Comparison of ENCODE assay signal across 13 mouse cellular contexts in the genomic region with DNA sequence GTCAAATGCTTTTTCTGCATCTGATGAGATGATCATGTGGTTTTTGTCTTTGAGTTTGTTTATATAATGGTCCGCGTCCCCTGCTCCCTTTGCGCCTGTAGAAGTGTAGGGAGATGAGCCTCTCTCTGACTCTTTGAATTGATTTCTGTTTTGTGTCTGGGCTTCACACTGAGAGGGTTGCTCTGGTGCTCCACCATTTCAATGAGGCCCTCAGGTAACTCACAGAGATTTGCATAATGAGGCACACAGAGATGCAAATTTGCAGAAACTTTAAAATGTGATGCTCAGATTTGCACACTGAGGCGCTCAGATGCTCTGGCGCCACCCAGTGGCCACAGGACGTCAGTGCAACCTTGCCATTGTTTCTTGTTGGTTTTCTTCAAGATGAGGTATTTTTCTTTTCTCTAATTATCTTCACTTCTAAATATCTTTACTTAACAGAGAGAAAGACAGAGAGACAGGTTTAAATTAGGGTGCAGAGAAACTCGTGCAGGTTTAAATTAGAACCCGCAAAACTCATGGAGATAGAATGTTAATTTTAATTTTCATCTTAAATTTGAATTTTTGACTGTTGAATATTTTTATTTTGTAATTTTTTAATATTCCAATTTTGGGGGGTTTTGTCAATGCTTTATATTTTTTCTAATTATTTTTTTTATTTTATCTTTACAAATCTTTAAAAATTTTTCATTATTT. TPM values are rescaled to one million over a fixed set of nuclear protein-coding genes. Genes with fewer than 3 reads are reported as not detected.
A peak's percentile ranks its signal among the peaks of the same experiment; 100 is the strongest.
DNase-seq lines count a peak whose midpoint lies in the region; ATAC-seq and TF ChIP-seq lines count a peak whose summit lies in the region.
"Not testable (repeated sequence)": the region's sequence is repeated elsewhere in the genome, so short reads cannot be mapped to it uniquely, and the experiment has no call there.
"Had no signal": no experiment of that assay in that cellular context is flagged by ENCODE, and none has a peak within 500 bp of the region (broad histone marks: within the 10 kb centered on the region; RNA-seq: fewer than 3 reads in every experiment).

No protein-coding gene starts in this region.

- TF ChIP-seq CTCF in MEL (IDR thresholded peaks at IDR 0.05 in 2 of 3, conservative IDR thresholded peaks at IDR 0.05 in 1 of 3; ENCODE audit: control insufficient read depth in 1 of 3, insufficient read depth in 1 of 3, low read depth in 2 of 3, low read length in 3 of 3, poor library complexity in 1 of 3, severe bottlenecking in 1 of 3), result not testable (repeated sequence)

- H3K4me3 ChIP-seq in MEL (ENCODE audit: control insufficient read depth in 1 of 2, insufficient read depth in 1 of 2, low read depth in 2 of 2, low read length in 2 of 2); hindbrain, embryonic 15.5 days; limb, embryonic 11.5 days (ENCODE audit: low read depth, low read length): not testable (repeated sequence)

- H3K36me3 ChIP-seq in MEL (ENCODE audit: control insufficient read depth in 1 of 2, insufficient read depth in 2 of 2, low read length in 2 of 2), result peaks cover 7 to 20% of the 10 kb centered on the region in 2 experiments
- not testable (repeated sequence) for H3K36me3 ChIP-seq in hindbrain, embryonic 15.5 days; limb, embryonic 11.5 days (ENCODE audit: control insufficient read depth, insufficient read depth, low read length)

- not testable (repeated sequence) for TF ChIP-seq EP300 in MEL (IDR thresholded peaks at IDR 0.05; ENCODE audit: low read depth in 1 of 2, low read length in 2 of 2)

- peak; percentile 85; the same call in 1 of the 2 replicates for ATAC-seq in hindbrain, embryonic 15.5 days (ENCODE audit: low FRiP score, low read depth)
- ATAC-seq in limb, embryonic 11.5 days (ENCODE audit: insufficient number of reproducible peaks, low FRiP score, low TSS enrichment, low read depth), result peak; percentile 83

- TF ChIP-seq RAD21 in MEL (IDR thresholded peaks at IDR 0.05; ENCODE audit: low read depth, low read length), result not testable (repeated sequence)

- H3K4me1 ChIP-seq in MEL (ENCODE audit: control insufficient read depth in 1 of 2, insufficient read depth in 2 of 2, low read length in 2 of 2); hindbrain, embryonic 15.5 days (replicated peaks); limb, embryonic 11.5 days (ENCODE audit: control insufficient read depth, insufficient read depth, low read length): not testable (repeated sequence)

- peak; percentile 12 for DNase-seq in MEL (ENCODE audit: low read depth, low spot score)
- DNase-seq in embryo, embryonic 9.5 days (ENCODE audit: extremely low spot score), result peak; percentile 0
- peak; percentile 31 for DNase-seq in forelimb bud, embryonic 11.5 days (ENCODE audit: low read depth, low spot score)
- not testable (repeated sequence) for DNase-seq in limb, embryonic 11.5 days (ENCODE audit: low spot score)
- DNase-seq in mesoderm, embryonic 11.5 days (ENCODE audit: low read depth, low spot score), result peak; percentile 41
- peak; percentile 30 for DNase-seq in retina, postnatal 1 day

- 55% methylated on average over 8 of the region's 8 CpGs for WGBS in hindbrain, embryonic 15.5 days
- WGBS in limb, embryonic 11.5 days, result 59% methylated on average over 8 of the region's 8 CpGs

- TF ChIP-seq POLR2A in MEL (IDR thresholded peaks at IDR 0.05; ENCODE audit: control insufficient read depth in 1 of 2, insufficient read depth in 1 of 2, low read depth in 1 of 2, low read length in 2 of 2, poor library complexity in 1 of 2), result not testable (repeated sequence)

- H3K27me3 ChIP-seq in MEL (ENCODE audit: control insufficient read depth in 1 of 2, insufficient read depth in 2 of 2, low read length in 2 of 2); hindbrain, embryonic 15.5 days; limb, embryonic 11.5 days (ENCODE audit: control insufficient read depth, insufficient read depth, low read length): not testable (repeated sequence)

- not testable (repeated sequence) for H3K9me3 ChIP-seq in MEL (replicated peaks; ENCODE audit: insufficient read depth, low read length); hindbrain, embryonic 15.5 days; limb, embryonic 11.5 days (ENCODE audit: control insufficient read depth, low read length)

- not testable (repeated sequence) for H3K4me2 ChIP-seq in hindbrain, embryonic 15.5 days; limb, embryonic 11.5 days (ENCODE audit: low read depth, severe bottlenecking)

- H3K27ac ChIP-seq in MEL (ENCODE audit: control insufficient read depth, low read depth, low read length); hindbrain, embryonic 15.5 days (replicated peaks); limb, embryonic 11.5 days (replicated peaks; ENCODE audit: low read depth, low read length): not testable (repeated sequence)

- H3K9ac ChIP-seq in MEL (ENCODE audit: control insufficient read depth, low read depth, low read length, poor library complexity, severe bottlenecking); hindbrain, embryonic 15.5 days; limb, embryonic 11.5 days (ENCODE audit: low read length): not testable (repeated sequence)

- not testable (repeated sequence) for H3K79me2 ChIP-seq in MEL (ENCODE audit: control insufficient read depth, insufficient read depth, low read length, poor library complexity)

RNA-seq across cellular contexts. Expression of gene Gm21860, which starts 30.5 kb away (rescaled TPM):
- not detected in 2 replicates for total RNA-seq in MEL (2012; rRNA removed)
- polyA plus RNA-seq in MEL (2012; ENCODE audit: insufficient read depth in 1 of 2, insufficient read length in 2 of 2, low read depth in 1 of 2, low replicate concordance in 2 of 2, missing spikeins in 1 of 2), result not detected
- not detected in 2 replicates for polyA plus RNA-seq in hindbrain, embryonic 15.5 days (2015; fragmentation: Nextera tagmentation; extraction: Ambion mirVana)
- polyA plus RNA-seq in limb, embryonic 11.5 days (2014; fragmentation: Nextera tagmentation; extraction: Ambion mirVana), result not detected in 2 replicates
- total RNA-seq: gastrocnemius, adult 2 months; heart, postnatal 10 days; left cerebral cortex, postnatal 10 days had no signal
- polyA plus RNA-seq: cortical plate, adult 2 months; neural tube, embryonic 14.5 days; small intestine, adult 2 months had no signal
